Mouse (Mus musculus) heart, postnatal 0 days (tissue): ENCODE measurements around the gene Syt12.

Experiments used
- CTCF ChIP-seq: IDR thresholded peaks from 2 replicates; pipeline ENCODE4 v1.5.1; 2016; ENCODE audit warnings: antibody characterized with exemption, control low read depth, low read depth
- EP300 ChIP-seq: IDR thresholded peaks from 2 replicates; pipeline ENCODE4 v1.6.1; 2016; ENCODE audit warnings: antibody characterized with exemption, low read depth

- TF ChIP-seq CTCF, result no peak
- TF ChIP-seq EP300, result no peak
Measured at GRCm38 (mm10) chr19:4481326-4481725, 4.1 kb upstream of the Syt12 start.
